ENCODE assay signal across 9 mouse cellular contexts in genomic region chr9:41999498-42000473, GRCm38 (mm10).
DNase-seq lines count a peak whose midpoint lies in the region; ATAC-seq and TF ChIP-seq lines count a peak whose summit lies in the region.
"Had no signal": no experiment of that assay in that cellular context is flagged by ENCODE, and none has a peak within 500 bp of the region (broad histone marks: within the 10 kb centered on the region; RNA-seq: fewer than 3 reads in every experiment).

No protein-coding gene starts in this region.

- H3K4me2 ChIP-seq in hindbrain, embryonic 16.5 days (ENCODE audit: low read length) = no peak overlapping the region
- H3K4me2 ChIP-seq in lung, postnatal 0 days (replicated peaks; ENCODE audit: low read depth, low read length) = no peak overlapping the region
- H3K4me2 ChIP-seq: limb, embryonic 12.5 days had no signal

- no peaks in the 10 kb centered on the region for H3K27me3 ChIP-seq in hindbrain, embryonic 16.5 days (replicated peaks; ENCODE audit: control insufficient read depth, insufficient read depth, low read length)
- H3K27me3 ChIP-seq in lung, postnatal 0 days (replicated peaks; ENCODE audit: insufficient read depth, low read length) = no peaks in the 10 kb centered on the region

- no peaks in the 10 kb centered on the region for H3K36me3 ChIP-seq in hindbrain, embryonic 16.5 days (ENCODE audit: control insufficient read depth, insufficient read depth, low read length)
- 0 out of 2 replicates have a peak, but pooled peaks cover 11% of the 10 kb centered on the region for H3K36me3 ChIP-seq in lung, postnatal 0 days (ENCODE audit: insufficient read depth, low read length)
- H3K36me3 ChIP-seq: limb, embryonic 12.5 days had no signal

- H3K9me3 ChIP-seq in hindbrain, embryonic 16.5 days (ENCODE audit: control insufficient read depth, low read length) = no peaks in the 10 kb centered on the region
- no peaks in the 10 kb centered on the region for H3K9me3 ChIP-seq in lung, postnatal 0 days (ENCODE audit: low read length)
- H3K9me3 ChIP-seq: limb, embryonic 12.5 days had no signal

- no peak overlapping the region for H3K4me3 ChIP-seq in hindbrain, embryonic 16.5 days (ENCODE audit: low read length)
- H3K4me3 ChIP-seq in lung, postnatal 0 days (ENCODE audit: low read depth, low read length) = no peak overlapping the region
- H3K4me3 ChIP-seq: limb, embryonic 12.5 days had no signal

- ATAC-seq in frontal cortex, adult (ENCODE audit: low TSS enrichment) = peak; percentile 32; the same call in 1 of the 2 replicates
- ATAC-seq in hindbrain, embryonic 16.5 days = peak; percentile 57
- ATAC-seq in lung, postnatal 0 days = 0 out of 2 replicates have a peak, but pooled peaks have one; percentile 17

- WGBS in hindbrain, embryonic 16.5 days = 66% methylated on average over 12 of the region's 12 CpGs
- WGBS in lung, postnatal 0 days = 68% methylated on average over 12 of the region's 12 CpGs

- no peak overlapping the region for H3K27ac ChIP-seq in hindbrain, embryonic 16.5 days (ENCODE audit: low read depth, low read length)
- H3K27ac ChIP-seq in lung, postnatal 0 days (ENCODE audit: low read length) = no peak overlapping the region
- H3K27ac ChIP-seq: limb, embryonic 12.5 days had no signal

- peak; percentile 89 for TF ChIP-seq CTCF in lung, postnatal 0 days (IDR thresholded peaks at IDR 0.05)

- H3K4me1 ChIP-seq in hindbrain, embryonic 16.5 days (ENCODE audit: control insufficient read depth, insufficient read depth, low read depth, low read length) = no peaks in the 10 kb centered on the region; the same call in 1 of the 2 replicates
- no peaks in the 10 kb centered on the region for H3K4me1 ChIP-seq in lung, postnatal 0 days (ENCODE audit: insufficient read depth, low read depth, low read length)

- DNase-seq in frontal cortex, postnatal 25 days (ENCODE audit: low spot score in 2 of 2) = no peak
- peak; percentile 10 to 21 for DNase-seq in urinary bladder, postnatal 36 days (ENCODE audit: low spot score in 2 of 2)
- no peak for DNase-seq in urinary bladder, adult 18-20 months (ENCODE audit: low spot score in 2 of 2)
- DNase-seq in embryo, embryonic 11.5 days (ENCODE audit: low read depth, low spot score) = peak; percentile 36
- DNase-seq in lung, postnatal 0 days (ENCODE audit: low spot score) = peak; percentile 80
- peak; percentile 64 for DNase-seq in retina, postnatal 1 day

- no peak for TF ChIP-seq EP300 in lung, postnatal 0 days (IDR thresholded peaks at IDR 0.05)

- H3K9ac ChIP-seq in hindbrain, embryonic 16.5 days (ENCODE audit: low read depth, low read length) = no peak overlapping the region
- H3K9ac ChIP-seq in lung, postnatal 0 days (replicated peaks; ENCODE audit: low read depth) = no peak overlapping the region
- H3K9ac ChIP-seq: limb, embryonic 12.5 days had no signal

Comparison
In these comparisons a context has a peak if more than half of its experiments do, and no peak if none do; other contexts are left out.
1. DNase-seq: peak in urinary bladder, postnatal 36 days (2 of 2), embryo, embryonic 11.5 days (single experiment), lung, postnatal 0 days (single experiment) and retina, postnatal 1 day (single experiment); none in frontal cortex, postnatal 25 days (0 of 2) and urinary bladder, adult 18-20 months (0 of 2).
2. Peak in every context shown above with its lines, with median percentiles within 50 percentile points of each other: ATAC-seq.